Mouse (Mus musculus): ENCODE measurements around the gene Ttc7.

DNA sequence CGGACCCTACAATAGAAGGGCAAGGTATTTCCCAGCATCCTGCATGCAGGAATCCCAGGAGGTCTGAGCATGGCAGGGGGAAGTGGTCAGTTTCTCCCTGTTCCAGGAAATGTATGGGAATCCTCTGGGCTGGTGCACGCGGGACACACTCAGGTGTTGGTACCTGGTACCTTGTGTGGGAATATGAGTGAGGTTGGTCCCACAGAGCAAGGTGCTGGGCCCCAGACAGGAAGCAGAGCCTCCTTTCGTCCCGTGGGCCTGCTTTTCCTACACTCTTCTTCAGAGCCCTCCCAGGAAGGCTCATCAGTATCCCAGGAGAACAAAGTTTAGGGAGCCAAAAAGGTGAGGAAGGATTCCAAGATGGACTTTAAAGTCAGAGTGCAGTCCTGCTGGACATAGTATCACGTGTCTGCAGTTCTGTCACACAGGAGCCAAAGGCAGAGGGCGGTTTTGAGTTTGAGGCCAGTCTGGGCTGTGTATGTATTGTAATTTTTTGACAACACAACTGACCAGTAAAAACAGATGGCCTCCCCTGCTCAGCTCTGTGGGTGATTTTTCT, 1.9 kb downstream of the Ttc7 start:
- TF ChIP-seq CTCF (IDR thresholded peaks at IDR 0.05; ENCODE audit: low read depth), result no peak
- TF ChIP-seq EP300 (IDR thresholded peaks at IDR 0.05; ENCODE audit: low read depth), result no peak
